Mouse (Mus musculus): ENCODE results near the gene Alpl. TPM values are rescaled to one million over a fixed set of nuclear protein-coding genes. Genes with fewer than 3 reads are reported as not detected.

The Alpl gene
- polyA plus RNA-seq (2015; fragmentation: Nextera tagmentation; extraction: Ambion mirVana): 6.9 and 10.2 TPM in 2 replicates

- Histone ChIP-seq H3K9ac (peak within 1 kb of the TSS; percentile 67), H3K27me3 (peaks cover 48% of the 10 kb centered on the region), H3K4me2 (peak within 1 kb of the TSS; percentile 83), H3K4me3 (peak within 1 kb of the TSS; percentile 44), H3K36me3 (no peaks in the 10 kb centered on the region), H3K4me1 (replicated peaks) (peaks cover 33% of the 10 kb centered on the region), H3K9me3 (no peaks in the 10 kb centered on the region), H3K27ac (no peak within 1 kb of the TSS)
- ATAC-seq (ENCODE audit: low FRiP score): peak; percentile 76
- WGBS: under 1% methylated on average over 54 of the region's 78 CpGs
These were observed at the start of gene Alpl for GRCm38 (mm10) chr4:137795611-137796557. Alpl (minus strand) TSS chr4:137796384.

- Histone ChIP-seq H3K27me3 (0 out of 2 replicates have a peak, but pooled peaks cover 10% of the 10 kb centered on the region), H3K9me3 (no peaks in the 10 kb centered on the region), H3K36me3 (no peaks in the 10 kb centered on the region), H3K4me1 (replicated peaks) (no peaks in the 10 kb centered on the region), H3K9ac (no peak overlapping the region), H3K4me3 (no peak overlapping the region), H3K27ac (no peak overlapping the region), H3K4me2 (no peak overlapping the region)
- WGBS: 22% methylated on average over 11 of the region's 11 CpGs
- no peak for ATAC-seq (ENCODE audit: low FRiP score)
These were observed 48.5 kb upstream of the Alpl start for GRCm38 (mm10) chr4:137844656-137845055.

- WGBS: 80% methylated on average over 5 of the region's 5 CpGs
- no peaks in the 10 kb centered on the region for H3K9me3 ChIP-seq
- no peaks in the 10 kb centered on the region for H3K36me3 ChIP-seq
- ATAC-seq (ENCODE audit: low FRiP score): no peak
- H3K27ac ChIP-seq: no peak overlapping the region
- no peak overlapping the region for H3K9ac ChIP-seq
- H3K4me2 ChIP-seq: no peak overlapping the region
- H3K4me3 ChIP-seq: no peak overlapping the region
- H3K27me3 ChIP-seq: 0 out of 2 replicates have a peak, but pooled peaks cover 12% of the 10 kb centered on the region
- peaks cover 5% of the 10 kb centered on the region for H3K4me1 ChIP-seq (replicated peaks)
These were observed 43.3 kb upstream of the Alpl start for GRCm38 (mm10) chr4:137839452-137839851.

GRCm38 (mm10) chr4:137838791-137839190 lies 42.6 kb upstream of the Alpl start:
- no peaks in the 10 kb centered on the region for H3K9me3 ChIP-seq
- no peak overlapping the region for H3K27ac ChIP-seq
- no peaks in the 10 kb centered on the region for H3K36me3 ChIP-seq
- H3K9ac ChIP-seq: no peak overlapping the region
- H3K4me2 ChIP-seq: no peak overlapping the region
- H3K4me1 ChIP-seq (replicated peaks): peaks cover 5% of the 10 kb centered on the region
- no peak for ATAC-seq (ENCODE audit: low FRiP score)
- H3K27me3 ChIP-seq: 0 out of 2 replicates have a peak, but pooled peaks cover 12% of the 10 kb centered on the region
- 86% methylated on average over 2 of the region's 2 CpGs for WGBS
- no peak overlapping the region for H3K4me3 ChIP-seq

GRCm38 (mm10) chr4:137837792-137838191 lies 41.6 kb upstream of the Alpl start:
- Histone ChIP-seq H3K4me2 (no peak overlapping the region), H3K36me3 (no peaks in the 10 kb centered on the region), H3K27me3 (0 out of 2 replicates have a peak, but pooled peaks cover 6% of the 10 kb centered on the region), H3K4me3 (no peak overlapping the region), H3K9me3 (no peaks in the 10 kb centered on the region), H3K27ac (no peak overlapping the region), H3K4me1 (replicated peaks) (peaks cover 5% of the 10 kb centered on the region), H3K9ac (no peak overlapping the region)
- ATAC-seq (ENCODE audit: low FRiP score): no peak
- 86% methylated on average over 8 of the region's 8 CpGs for WGBS

GRCm38 (mm10) chr4:137836741-137837140 lies 40.6 kb upstream of the Alpl start:
- Histone ChIP-seq H3K9ac (no peak overlapping the region), H3K9me3 (no peaks in the 10 kb centered on the region), H3K4me2 (no peak overlapping the region), H3K4me1 (replicated peaks) (peaks cover 5% of the 10 kb centered on the region), H3K27ac (no peak overlapping the region), H3K36me3 (no peaks in the 10 kb centered on the region), H3K4me3 (no peak overlapping the region), H3K27me3 (0 out of 2 replicates have a peak, but pooled peaks cover 5% of the 10 kb centered on the region)
- ATAC-seq (ENCODE audit: low FRiP score): no peak
- WGBS: 96% methylated on average over 5 of the region's 5 CpGs

- Histone ChIP-seq H3K4me2 (peak overlapping the region; percentile 36), H3K27me3 (peaks cover 10% of the 10 kb centered on the region; the same call in 1 of the 2 replicates), H3K9me3 (no peaks in the 10 kb centered on the region), H3K4me1 (replicated peaks) (peaks cover 5% of the 10 kb centered on the region), H3K36me3 (no peaks in the 10 kb centered on the region), H3K27ac (no peak overlapping the region), H3K4me3 (no peak overlapping the region), H3K9ac (no peak overlapping the region)
- peak; percentile 85 for ATAC-seq (ENCODE audit: low FRiP score)
- WGBS: 15% methylated on average over 14 of the region's 14 CpGs
These were observed 39.6 kb upstream of the Alpl start for GRCm38 (mm10) chr4:137835624-137836337.

GRCm38 (mm10) chr4:137831598-137831997 lies 35.4 kb upstream of the Alpl start:
- ATAC-seq (ENCODE audit: low FRiP score): no peak
- Histone ChIP-seq H3K4me1 (replicated peaks) (peaks cover 5% of the 10 kb centered on the region), H3K27me3 (peaks cover 19% of the 10 kb centered on the region; the same call in 1 of the 2 replicates), H3K4me2 (no peak overlapping the region), H3K9ac (no peak overlapping the region), H3K4me3 (no peak overlapping the region), H3K27ac (no peak overlapping the region), H3K36me3 (no peaks in the 10 kb centered on the region), H3K9me3 (no peaks in the 10 kb centered on the region)
- WGBS: 85% methylated on average over 11 of the region's 11 CpGs

GRCm38 (mm10) chr4:137830380-137830779 lies 34.2 kb upstream of the Alpl start:
- Histone ChIP-seq H3K27me3 (peaks cover 19% of the 10 kb centered on the region; the same call in 1 of the 2 replicates), H3K4me2 (no peak overlapping the region), H3K4me3 (no peak overlapping the region), H3K4me1 (replicated peaks) (no peaks in the 10 kb centered on the region), H3K27ac (no peak overlapping the region), H3K9ac (no peak overlapping the region), H3K9me3 (no peaks in the 10 kb centered on the region), H3K36me3 (no peaks in the 10 kb centered on the region)
- 19% methylated on average over 6 of the region's 6 CpGs for WGBS
- no peak for ATAC-seq (ENCODE audit: low FRiP score)

- no peak overlapping the region for H3K27ac ChIP-seq
- no peak overlapping the region for H3K9ac ChIP-seq
These were observed 28.7 kb upstream of the Alpl start for GRCm38 (mm10) chr4:137824881-137825280.

GRCm38 (mm10) chr4:137823542-137823941 lies 27.4 kb upstream of the Alpl start:
- H3K27me3 ChIP-seq: 0 out of 2 replicates have a peak, but pooled peaks cover under 1% of the 10 kb centered on the region
- no peak overlapping the region for H3K27ac ChIP-seq
- H3K4me2 ChIP-seq: no peak overlapping the region
- H3K9me3 ChIP-seq: no peaks in the 10 kb centered on the region
- H3K4me1 ChIP-seq (replicated peaks): no peaks in the 10 kb centered on the region
- no peak overlapping the region for H3K4me3 ChIP-seq
- 89% methylated on average over 3 of the region's 3 CpGs for WGBS
- H3K36me3 ChIP-seq: no peaks in the 10 kb centered on the region
- no peak overlapping the region for H3K9ac ChIP-seq
- no peak for ATAC-seq (ENCODE audit: low FRiP score)

More at GRCm38 (mm10) chr4:137824881-137825280, 28.7 kb upstream of the Alpl start:
- Histone ChIP-seq H3K27me3 (0 out of 2 replicates have a peak, but pooled peaks cover 8% of the 10 kb centered on the region), H3K4me1 (replicated peaks) (no peaks in the 10 kb centered on the region), H3K4me3 (no peak overlapping the region), H3K36me3 (no peaks in the 10 kb centered on the region), H3K9me3 (no peaks in the 10 kb centered on the region), H3K4me2 (no peak overlapping the region)
- ATAC-seq (ENCODE audit: low FRiP score): no peak
- WGBS: 91% methylated on average over 2 of the region's 2 CpGs

- Histone ChIP-seq H3K4me1 (replicated peaks) (no peaks in the 10 kb centered on the region), H3K27ac (no peak overlapping the region), H3K9me3 (no peaks in the 10 kb centered on the region), H3K9ac (no peak overlapping the region), H3K27me3 (no peaks in the 10 kb centered on the region), H3K4me2 (no peak overlapping the region), H3K36me3 (no peaks in the 10 kb centered on the region), H3K4me3 (no peak overlapping the region)
- no peak for ATAC-seq (ENCODE audit: low FRiP score)
- WGBS: 90% methylated on average over 5 of the region's 5 CpGs
These were observed 26.4 kb upstream of the Alpl start for GRCm38 (mm10) chr4:137822537-137822936.

All from hindbrain, embryonic 13.5 days (tissue).